Mouse (Mus musculus): ENCODE measurements at regions not wholly inside any gene's neighbourhood (a gene's known extent, or its start where the extent isn't known, plus 50 kb on each side); places are given as distances from the start of the nearest gene placed in this dataset.
"Not testable (repeated sequence)": the region's sequence is repeated elsewhere in the genome, so short reads cannot be mapped to it uniquely, and the experiment has no call there.

- DNase-seq, result no peak
Measured at GRCm38 (mm10) chrX:68486585-68486984, 191.8 kb upstream of the Fmr1 start.

- not testable (repeated sequence) for DNase-seq
Measured at GRCm38 (mm10) chrX:68492052-68492451, 186.3 kb upstream of the Fmr1 start.

GRCm38 (mm10) chrX:68494398-68495143, 183.8 kb upstream of the Fmr1 start:
- no peak for DNase-seq

GRCm38 (mm10) chrX:68495144-68495493, 183.2 kb upstream of the Fmr1 start:
- peak; percentile 26 for DNase-seq

- no peak for DNase-seq
Measured at GRCm38 (mm10) chrX:68495751-68496150, 182.6 kb upstream of the Fmr1 start.

- DNase-seq, result no peak
Measured at GRCm38 (mm10) chrX:68497886-68498285, 180.5 kb upstream of the Fmr1 start.

DNA sequence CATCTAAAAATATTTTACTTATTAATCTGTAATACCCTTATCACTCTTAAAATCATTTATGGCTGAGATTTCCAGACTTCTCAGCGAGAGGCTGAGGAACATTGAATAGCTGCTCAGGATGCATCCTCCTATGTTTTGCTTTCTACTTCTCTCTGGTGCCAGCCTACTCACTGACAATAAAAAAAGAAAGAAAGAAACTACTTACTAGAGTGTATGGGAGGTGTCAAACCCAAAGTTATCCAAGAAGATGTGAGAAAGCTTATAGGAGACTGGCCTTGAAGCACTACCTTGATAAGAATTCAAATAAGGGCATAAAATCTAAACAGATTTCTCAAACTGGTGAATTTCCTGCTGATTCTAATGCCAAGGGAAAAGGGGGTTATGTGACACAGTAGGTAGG, 175.4 kb upstream of the Fmr1 start:
- no peak for DNase-seq

DNA sequence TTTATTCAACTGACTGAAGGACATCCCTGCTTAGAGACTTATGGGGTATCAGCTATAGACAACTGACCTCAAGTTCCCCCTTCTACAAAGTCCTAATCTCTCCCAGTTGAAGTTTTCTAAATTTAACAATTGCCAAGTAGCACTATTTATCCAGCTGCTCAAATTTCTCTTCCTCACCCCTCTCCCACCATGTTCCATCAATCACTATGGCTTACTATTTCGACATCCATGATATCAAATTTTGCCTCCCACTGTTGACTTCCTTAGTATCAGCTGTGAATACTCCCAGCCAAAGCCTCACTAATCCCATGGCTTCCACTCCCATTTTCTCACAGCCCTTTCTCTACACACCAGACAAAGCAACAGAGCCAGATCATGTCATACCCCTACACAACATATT, 170.7 kb upstream of the Fmr1 start:
- no peak for DNase-seq

DNA sequence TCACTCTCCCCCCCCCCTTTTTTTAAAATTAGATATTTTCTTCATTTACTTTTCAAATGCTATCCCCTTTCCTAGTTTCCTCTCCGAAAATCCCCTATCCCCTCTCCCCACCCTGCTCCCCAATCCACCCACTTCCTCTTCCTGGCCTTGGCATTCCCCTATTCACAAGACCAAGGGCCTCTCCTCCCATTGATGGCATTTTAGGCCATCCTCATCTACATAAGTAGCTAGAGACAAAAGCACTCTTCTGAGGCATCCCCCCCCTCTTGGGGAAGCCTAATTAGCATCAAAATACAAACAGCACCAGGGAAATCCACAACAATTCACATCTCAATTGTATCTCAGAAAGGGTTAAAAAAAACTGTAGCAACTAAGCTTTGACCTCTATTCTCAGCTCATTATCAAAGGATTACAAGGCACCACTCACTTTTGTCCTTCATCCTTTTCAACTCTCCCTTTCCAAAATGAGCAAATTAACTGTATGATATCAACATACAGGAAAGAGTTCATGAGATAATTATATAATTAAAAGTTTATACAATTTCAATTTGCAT, 166.1 kb upstream of the Fmr1 start:
- DNase-seq, result no peak

DNA sequence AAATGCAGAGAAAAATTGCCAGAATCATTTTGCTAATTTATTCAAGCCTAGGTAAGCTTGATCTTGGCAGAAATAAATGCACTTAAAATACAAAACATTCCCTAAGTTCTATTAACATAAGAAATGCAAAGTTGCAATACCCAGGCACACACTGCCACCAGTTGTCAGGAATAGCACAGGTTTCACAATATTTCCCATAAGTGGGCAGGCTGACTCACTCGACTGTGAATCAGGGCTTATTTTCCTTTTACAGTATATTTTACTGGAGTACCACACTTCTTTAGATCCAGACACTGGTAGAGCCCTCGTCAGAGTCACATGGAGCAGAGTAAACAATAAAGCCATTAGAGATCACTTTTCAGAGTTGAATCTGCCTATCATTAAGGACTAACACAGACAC, 131.8 kb upstream of the Fmr1 start:
- DNase-seq, result no peak

GRCm38 (mm10) chrX:68554031-68554430, 124.3 kb upstream of the Fmr1 start:
- no peak for DNase-seq

- no peak for DNase-seq
Measured at GRCm38 (mm10) chrX:68557717-68558116, 120.6 kb upstream of the Fmr1 start.

DNA sequence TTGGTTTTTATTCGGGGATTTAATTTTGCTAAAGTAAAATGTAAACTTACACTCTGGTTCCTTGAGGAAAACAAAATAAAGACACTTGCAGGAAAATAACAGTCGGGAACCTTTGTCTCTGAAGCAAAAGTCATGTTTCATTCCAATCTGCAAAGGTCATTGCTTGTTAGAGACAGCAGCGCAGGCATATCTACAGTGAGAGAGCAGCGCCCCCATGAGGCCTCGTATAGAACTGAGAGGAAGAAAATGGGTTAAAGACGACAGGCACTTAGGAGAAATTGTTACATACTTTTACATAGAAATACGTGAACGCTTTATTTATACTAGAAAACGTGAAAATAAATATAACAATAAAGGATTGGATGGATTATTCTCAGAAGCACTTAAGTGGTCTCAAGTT, 93.1 kb upstream of the Fmr1 start:
- DNase-seq, result peak; percentile 58

- no peak for DNase-seq
Measured at GRCm38 (mm10) chrX:68622141-68622540, 56.2 kb upstream of the Fmr1 start.

All from gastrocnemius, postnatal 10 days (tissue).